Mouse (Mus musculus) regulatory T cell (primary cell): ENCODE measurements at regions not wholly inside any gene's neighbourhood (a gene's known extent, or its start where the extent isn't known, plus 50 kb on each side); places are given as distances from the start of the nearest gene placed in this dataset.

ENCODE experiments used
- in situ Hi-C: fragments of 300-600 bp; cut with MboI, MseI; formaldehyde crosslinking; loops from one replicate; pipeline ENCODE4 v1.15.1; 2025; ENCODE audit warnings: high pct_unique_total_duplicates

- in situ Hi-C loops, result loop anchor here (25.0 kb wide), 1 partner anchor 1724 kb away; no protein-coding TSS in a partner anchor
Measured at GRCm38 (mm10) chr10:113161486-113161885, 232.7 kb upstream of the Atxn7l3b start.

GRCm38 (mm10) chr10:113160055-113160454 lies 231.3 kb upstream of the Atxn7l3b start:
- in situ Hi-C loops, result loop anchor here (25.0 kb wide), 1 partner anchor 1723 kb away; no protein-coding TSS in a partner anchor

GRCm38 (mm10) chr10:113158988-113159387 lies 230.2 kb upstream of the Atxn7l3b start:
- in situ Hi-C loops, result loop anchor here (25.0 kb wide), 1 partner anchor 1722 kb away; no protein-coding TSS in a partner anchor

- in situ Hi-C loops, result no loop called here
Measured at GRCm38 (mm10) chr10:113141606-113142005, 212.8 kb upstream of the Atxn7l3b start.

- in situ Hi-C loops, result no loop called here
Measured at GRCm38 (mm10) chr10:113114999-113115398, 186.2 kb upstream of the Atxn7l3b start.

- in situ Hi-C loops, result no loop called here
Measured at GRCm38 (mm10) chr10:113105771-113106430, 177.1 kb upstream of the Atxn7l3b start.

- in situ Hi-C loops, result no loop called here
Measured at GRCm38 (mm10) chr10:113105301-113105700, 176.5 kb upstream of the Atxn7l3b start.
